Comparison of ENCODE assay signal across 17 mouse cellular contexts in the genomic region with DNA sequence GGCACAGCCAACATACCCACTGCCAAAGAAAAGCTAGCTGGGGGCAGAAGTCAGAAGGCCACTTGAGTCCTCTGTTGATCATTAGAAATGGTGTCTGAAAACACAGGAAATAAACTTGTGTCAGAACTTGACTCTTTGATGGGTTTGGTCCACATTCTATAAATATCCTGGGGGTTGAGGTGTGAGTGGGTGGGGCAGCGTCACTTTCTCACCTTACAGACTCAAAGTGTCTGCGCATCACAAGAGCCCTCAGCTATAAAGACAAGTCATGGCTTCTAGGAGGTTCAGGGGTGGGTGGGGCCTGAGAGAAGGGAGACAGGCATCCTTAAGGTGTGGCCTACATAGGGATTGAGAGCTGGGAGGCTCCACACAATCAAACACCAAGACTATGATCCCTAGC. TPM values are rescaled to one million over a fixed set of nuclear protein-coding genes. Genes with fewer than 3 reads are reported as not detected.
"Had no signal": no experiment of that assay in that cellular context is flagged by ENCODE, and none has a peak within 500 bp of the region (broad histone marks: within the 10 kb centered on the region; RNA-seq: fewer than 3 reads in every experiment).

No protein-coding gene starts in this region.

- H3K4me1 ChIP-seq: limb, embryonic 15.5 days; liver, embryonic 12.5 days; lung, embryonic 15.5 days; midbrain, embryonic 12.5 days had no signal

- ATAC-seq: intestine, postnatal 0 days; liver, embryonic 12.5 days; midbrain, embryonic 16.5 days had no signal

- H3K4me3 ChIP-seq: layer of hippocampus, adult 2 months; left cerebral cortex, adult 2 months; limb, embryonic 15.5 days; liver, embryonic 12.5 days; lung, embryonic 15.5 days; midbrain, embryonic 12.5 days had no signal

- DNase-seq: kidney, adult 9 months; kidney, postnatal 4 days; lung, postnatal 14 days; right cerebral cortex, postnatal 4 days; thymus, postnatal 36 days had no signal

- H3K27me3 ChIP-seq: limb, embryonic 15.5 days; lung, embryonic 15.5 days; midbrain, embryonic 12.5 days had no signal

- H3K36me3 ChIP-seq: limb, embryonic 15.5 days; liver, embryonic 12.5 days; lung, embryonic 15.5 days; midbrain, embryonic 12.5 days had no signal

- H3K27ac ChIP-seq: kidney, postnatal 0 days; layer of hippocampus, adult 2 months; left cerebral cortex, adult 2 months; limb, embryonic 15.5 days; liver, embryonic 12.5 days; lung, embryonic 15.5 days; midbrain, embryonic 12.5 days had no signal

RNA-seq across cellular contexts. Expression of a gene that starts 22.0 kb away (rescaled TPM):
- total RNA-seq: layer of hippocampus, adult 2 months; layer of hippocampus, postnatal 14 days; left cerebral cortex, adult 2 months; left cerebral cortex, postnatal 14 days had no signal
- polyA plus RNA-seq: limb, embryonic 11.5 days; midbrain, embryonic 12.5 days; midbrain, embryonic 16.5 days had no signal
